Mouse (Mus musculus): Measurements from ENCODE around the gene Fam222a.
A peak's percentile ranks its signal among the peaks of the same experiment; 100 is the strongest.

Gene Fam222a

DNA sequence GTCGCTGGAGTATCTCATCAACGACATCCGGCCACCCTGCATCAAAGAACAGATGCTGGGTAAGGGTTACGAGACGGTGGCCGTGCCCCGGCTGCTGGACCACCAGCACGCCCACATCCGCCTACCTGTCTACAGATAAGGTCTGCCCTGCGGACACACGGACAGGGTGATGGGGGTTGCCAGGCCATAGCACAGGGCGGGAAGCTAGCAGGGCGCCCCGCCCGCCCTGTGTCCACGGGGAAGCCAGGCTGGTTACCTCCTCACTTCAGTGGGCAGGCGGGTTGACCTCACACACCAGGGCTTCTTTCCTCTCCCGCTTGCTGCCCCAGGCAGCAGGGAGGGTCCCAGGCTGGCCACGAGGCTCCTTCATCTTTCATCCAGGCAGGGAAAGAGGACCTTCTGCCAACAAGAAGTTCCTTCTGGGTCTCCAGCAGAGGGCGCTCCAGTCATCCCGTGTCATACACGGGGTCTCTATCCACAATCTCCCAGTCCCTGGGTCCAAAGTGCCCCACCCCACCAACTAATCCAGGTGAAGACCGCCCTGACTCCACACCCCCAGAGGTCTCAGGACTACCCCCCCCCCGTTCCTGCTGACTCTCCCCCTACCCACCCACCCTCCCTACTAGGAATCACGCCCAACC lies 44.3 kb downstream of the Fam222a start:
- peak; percentile 50 for DNase-seq

DNA sequence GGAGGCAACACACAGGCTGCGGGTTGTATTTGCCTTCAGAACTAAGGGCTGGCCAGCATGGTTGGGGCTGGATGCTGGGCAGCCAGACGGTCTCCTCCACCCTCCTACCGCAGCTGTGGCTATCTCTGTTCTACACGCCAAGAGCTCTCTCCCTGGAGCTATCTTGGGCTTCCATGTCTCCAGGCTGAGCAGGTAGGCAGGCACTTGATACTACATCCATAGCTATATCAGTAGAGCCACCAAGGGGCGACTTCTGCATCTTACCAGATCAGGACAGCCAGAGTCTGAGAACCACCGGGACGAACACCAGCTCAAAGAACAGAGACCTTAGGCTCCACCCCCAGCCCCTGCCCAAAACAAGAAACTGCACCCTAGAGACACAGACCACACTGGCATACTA lies 47.0 kb downstream of the Fam222a start:
- no peak for DNase-seq

DNA sequence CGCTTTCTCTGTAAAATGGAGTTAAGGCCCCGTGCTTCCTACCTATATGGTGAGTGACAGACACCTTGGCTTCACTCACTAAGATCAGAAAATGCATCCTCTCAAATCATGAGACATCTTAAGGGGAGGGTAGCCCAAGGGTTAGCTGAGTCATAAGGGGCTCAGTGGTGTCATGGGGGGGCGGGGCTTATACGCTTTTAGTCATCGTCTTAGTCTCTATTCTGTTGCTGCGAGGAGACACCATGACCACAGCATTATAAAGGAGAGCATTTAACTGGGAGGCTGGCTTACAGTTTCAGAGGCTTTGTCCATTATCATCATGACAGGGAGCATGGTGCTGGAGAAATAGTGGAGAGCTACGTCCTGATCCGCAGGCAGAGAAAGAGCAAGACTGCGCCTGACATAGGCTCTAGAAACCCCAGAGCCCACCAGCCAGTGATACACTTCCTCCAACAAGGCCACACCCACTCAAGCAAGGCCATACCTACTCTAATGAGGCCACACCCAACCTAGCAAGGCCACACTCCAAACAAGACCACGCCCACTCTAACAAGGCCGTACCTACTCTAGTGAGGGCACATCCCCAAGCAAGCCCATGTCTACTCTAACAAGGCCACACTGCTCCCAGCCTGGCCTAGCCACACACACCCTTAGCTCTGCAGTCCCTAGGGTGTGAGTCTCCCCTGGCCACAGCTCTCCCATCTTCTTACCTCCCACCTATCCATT lies 48.7 kb downstream of the Fam222a start:
- no peak for DNase-seq

DNA sequence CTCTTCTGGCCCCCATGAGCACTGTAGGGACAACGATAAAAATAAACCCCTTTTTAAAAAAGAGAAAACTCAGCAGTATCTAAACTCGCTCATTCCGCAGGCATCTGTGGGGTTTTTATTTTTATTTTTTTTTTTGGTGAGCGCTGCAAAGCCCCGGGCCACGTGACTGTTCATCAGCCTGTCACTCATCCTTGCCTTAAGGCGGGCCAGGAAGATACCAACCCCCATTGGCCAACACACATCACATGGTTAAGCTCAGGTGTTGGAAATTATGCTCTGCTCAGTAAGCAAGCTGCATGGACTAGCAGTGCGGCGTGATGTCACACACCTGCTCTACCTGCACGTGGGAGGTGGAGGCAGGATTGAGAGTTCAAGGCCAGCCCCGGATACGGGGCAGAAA lies 50.0 kb downstream of the Fam222a start:
- no peak for DNase-seq

DNA sequence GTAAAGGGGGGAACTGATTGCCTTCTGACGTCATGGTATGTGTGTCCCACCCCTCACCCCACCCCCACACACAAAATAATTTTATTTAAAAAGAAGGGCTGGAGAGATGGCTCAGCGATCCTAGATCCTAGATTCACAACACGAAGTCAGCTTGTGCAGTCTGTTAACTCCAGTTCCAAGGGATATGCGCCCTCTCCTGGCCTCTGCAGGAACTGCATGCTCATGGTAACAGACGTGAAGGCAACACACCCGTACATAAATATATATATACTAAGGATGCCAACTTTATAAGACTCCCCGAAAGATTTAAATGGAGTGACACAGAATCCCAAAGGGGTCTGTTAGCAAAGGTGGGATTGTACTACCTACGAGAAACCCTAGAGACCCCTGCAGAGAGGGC lies 51.0 kb downstream of the Fam222a start:
- peak; percentile 81 for DNase-seq

DNA sequence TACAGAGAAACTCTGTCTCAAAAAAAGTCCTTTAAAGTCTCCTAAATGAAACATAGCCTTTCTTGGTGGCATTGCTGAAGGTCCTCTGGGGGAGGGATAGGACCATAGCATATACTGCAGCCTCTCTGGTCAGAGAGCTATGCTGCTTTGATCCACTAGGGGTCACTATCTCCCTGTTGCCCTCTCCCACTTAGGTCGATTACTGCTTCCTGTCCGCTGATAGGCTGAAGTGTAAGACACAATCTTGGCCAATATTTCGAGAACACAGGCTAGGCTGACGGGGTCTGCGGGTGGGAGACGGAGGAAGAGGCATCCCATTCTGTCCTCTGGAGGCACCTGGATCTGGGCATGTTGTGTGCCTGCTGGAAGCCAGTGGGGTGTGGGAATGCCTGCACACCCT lies 52.5 kb downstream of the Fam222a start:
- peak; percentile 34 for DNase-seq

DNA sequence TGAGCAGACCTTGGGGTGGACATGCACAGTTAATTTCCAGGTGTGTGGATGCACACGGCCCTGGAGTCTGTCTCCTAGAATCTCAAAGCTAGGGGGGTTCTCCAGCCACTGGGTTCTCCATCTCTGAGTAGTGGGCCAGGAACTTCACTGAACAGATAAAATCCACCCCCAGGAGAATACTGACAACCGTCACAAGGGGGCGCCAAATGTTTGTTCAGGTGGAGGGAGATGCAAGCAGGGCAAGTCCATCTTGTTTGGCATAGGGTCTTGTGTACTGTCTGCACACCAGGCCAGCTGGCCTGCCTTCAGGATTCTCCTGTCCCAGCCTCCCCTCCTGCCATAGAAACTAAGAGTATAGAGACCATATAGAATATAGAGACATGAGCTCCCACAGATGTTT lies 57.8 kb downstream of the Fam222a start:
- DNase-seq, result peak; percentile 79

DNA sequence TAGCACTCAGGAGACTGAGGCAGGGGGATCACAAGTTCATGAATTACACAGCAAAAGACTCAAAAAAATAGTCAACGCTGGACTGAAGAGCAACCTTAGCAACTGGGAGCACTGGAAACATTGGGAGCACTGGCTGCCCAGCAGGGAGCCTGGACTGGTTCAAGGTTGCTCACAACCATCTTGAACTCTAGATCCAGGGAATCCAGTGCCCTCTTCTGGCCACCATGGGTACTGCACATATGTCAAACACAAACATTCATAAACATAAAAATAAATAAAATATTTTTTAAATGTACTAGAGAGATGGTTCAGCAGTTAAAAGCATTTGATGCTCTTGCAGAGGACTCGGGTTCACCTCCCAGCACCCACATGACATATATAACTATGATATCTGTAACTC lies 63.5 kb downstream of the Fam222a start:
- DNase-seq, result peak; percentile 35

DNA sequence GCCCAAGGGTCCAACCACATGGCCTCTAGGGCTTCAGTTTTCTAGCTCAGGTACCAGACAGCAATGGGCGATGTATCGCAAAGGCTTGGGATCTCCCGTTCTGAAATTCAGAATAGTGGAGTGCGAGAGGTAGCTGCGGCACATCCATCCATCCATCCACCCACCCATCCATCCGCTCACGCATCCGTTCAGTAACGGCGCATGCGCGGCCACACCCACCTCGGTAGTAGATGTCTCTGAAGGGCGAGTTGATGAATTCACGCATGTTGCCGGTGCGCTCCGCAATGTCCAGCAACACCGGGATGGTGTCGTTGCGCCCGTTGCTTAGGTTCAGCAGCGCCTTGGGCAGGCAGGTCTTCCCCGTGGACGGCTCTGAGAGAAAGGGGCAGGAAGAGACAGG lies 68.3 kb downstream of the Fam222a start:
- DNase-seq, result no peak

DNA sequence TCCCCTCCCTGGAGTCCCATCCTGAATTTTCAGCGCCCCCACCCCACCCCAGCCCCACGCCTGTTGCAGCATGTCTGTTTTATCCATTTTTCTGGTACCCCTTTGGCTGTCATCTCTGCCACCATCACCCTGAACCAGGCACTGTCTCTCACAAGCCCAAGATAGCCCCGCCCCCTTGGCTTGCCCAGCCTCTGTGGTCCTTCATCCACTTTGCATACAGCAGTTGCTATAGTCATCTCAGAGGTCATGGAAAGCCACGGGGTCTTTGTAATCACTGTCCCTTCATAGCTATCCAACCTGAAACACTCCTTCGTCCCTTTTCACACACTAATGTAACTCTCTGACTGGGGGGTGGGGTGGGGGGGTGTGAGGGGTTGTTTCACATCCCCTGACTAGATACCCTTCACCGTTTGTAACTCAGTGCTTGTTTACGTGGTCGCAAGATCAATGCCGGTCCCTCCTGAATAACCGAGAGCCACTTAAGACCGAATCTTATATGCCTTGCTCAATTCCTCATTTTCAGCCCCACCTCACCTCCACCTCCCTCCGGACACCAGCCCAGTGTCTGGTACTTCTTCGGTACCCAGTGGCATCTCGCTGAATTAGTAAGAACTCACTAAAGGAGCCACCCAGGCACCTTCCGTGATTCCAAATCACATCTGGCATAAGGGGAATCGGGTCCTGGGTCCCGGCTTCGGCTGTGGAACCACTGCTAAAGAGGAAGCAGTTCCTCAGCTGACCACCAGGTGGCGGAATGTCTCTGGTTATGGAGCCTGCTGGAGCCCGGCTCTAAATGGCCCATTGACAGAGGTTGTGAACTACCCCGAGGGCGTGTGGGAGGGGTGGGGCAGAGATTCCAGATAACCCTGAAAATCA lies 71.2 kb downstream of the Fam222a start:
- DNase-seq, result peak; percentile 85

DNA sequence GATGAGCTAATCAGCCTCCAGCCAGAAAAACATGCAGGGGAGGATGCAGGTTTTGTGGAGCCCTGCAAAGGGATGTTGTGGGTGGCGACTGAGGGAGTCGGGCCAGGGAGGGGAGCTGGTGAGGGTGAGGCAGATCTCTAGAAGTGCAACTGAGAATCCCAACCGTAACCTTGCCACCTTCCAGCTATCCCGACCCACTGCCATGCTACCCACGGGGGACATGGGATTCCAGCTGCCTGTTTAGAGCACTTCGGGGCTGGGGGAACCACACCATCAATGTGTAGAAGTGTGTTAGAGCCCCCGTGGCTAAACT lies 71.8 kb downstream of the Fam222a start:
- DNase-seq, result no peak

DNA sequence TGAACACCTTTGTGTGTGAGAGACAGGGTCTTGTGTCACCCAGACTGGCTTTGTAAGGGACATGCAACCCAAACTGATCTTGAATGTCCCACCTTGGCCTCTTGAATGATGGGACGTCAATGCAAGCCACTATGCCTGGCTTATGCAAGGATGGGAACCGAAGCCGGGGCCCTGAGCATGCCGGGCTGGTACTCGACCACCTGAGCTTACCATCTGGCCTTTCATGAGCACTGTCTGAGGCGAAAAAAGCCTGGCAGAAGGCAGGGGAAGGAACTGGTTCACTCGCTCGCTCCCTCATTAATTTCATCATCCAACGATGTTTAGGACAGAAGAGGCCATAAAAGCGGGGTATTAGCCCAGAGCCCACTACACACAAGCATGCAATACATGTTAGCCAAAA lies 73.0 kb downstream of the Fam222a start:
- no peak for DNase-seq

DNA sequence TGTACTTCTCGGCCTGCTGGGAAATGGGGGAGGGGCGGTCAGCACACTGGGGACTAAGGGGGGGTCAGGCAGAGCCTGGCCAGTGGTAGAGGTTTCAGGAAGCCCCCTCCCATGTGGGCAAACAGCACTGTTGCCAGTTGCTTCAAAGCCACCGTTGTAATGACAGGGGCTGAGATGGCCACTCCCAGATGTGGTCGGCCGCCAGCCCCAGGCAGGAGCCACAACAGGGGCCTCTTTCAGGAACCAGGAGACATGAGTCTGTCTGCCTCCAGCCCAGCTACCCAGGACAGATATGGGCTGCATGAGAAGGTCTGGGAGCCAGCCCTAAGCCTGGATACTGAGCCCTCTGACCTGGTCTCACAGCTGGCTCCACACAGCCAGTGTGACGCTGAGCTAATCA lies 77.1 kb downstream of the Fam222a start:
- DNase-seq, result no peak

DNA sequence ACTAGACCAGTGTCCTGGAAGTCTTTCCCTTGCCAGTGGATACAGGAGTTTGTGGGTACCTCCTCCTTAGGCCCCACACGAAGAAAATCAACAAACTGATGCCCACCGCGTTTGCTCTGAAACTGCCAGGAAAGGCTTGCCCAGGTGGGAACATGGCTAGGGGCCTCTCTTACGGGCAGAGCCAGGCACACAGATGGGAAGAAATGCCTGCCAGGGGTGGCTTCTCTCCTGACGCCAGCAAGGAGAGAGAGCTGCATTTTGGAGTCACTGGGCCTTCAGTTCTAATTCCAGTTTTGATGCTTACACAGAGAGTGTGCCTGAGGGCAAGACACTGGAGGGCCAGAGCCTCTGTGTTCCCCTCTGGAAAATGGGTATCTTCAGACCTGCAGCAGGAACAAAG lies 78.1 kb downstream of the Fam222a start:
- no peak for DNase-seq

DNA sequence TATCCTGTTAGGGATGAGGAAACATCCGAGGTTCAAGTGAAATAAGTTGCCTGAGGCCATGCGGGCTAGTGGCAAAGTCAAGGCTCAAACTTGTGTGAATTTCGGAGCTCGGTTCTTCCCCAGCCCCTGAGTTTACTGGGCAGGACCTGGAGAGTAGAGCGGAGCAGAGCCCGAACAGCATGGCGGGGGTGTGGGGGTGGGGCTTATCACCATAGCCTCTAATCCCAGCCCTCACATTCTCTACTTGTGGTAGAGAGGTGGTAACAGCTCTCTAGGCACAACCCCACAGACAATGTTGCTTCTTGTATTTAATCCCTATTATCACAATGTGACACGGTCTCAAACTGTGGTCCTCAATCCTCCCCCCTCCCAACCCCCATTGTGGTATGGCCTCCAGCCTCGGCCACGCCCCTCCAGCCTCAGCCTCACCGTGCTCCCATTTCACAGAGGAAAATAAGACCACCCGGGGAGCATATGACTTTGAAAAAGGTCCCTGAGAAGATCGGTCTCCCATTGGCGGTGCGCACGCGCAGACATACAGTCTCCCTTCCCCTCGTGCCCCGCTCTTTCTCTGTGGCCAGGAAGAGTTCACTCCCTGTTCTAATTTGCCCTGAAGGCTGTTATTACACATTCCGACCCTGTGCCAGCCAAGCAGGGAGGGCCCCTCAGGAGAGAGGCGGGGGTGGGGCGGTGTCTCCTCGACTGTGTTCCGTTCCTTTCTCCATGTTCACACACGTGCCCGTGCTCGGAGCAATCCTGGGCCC lies 79.6 kb downstream of the Fam222a start:
- DNase-seq, result peak; percentile 17

DNA sequence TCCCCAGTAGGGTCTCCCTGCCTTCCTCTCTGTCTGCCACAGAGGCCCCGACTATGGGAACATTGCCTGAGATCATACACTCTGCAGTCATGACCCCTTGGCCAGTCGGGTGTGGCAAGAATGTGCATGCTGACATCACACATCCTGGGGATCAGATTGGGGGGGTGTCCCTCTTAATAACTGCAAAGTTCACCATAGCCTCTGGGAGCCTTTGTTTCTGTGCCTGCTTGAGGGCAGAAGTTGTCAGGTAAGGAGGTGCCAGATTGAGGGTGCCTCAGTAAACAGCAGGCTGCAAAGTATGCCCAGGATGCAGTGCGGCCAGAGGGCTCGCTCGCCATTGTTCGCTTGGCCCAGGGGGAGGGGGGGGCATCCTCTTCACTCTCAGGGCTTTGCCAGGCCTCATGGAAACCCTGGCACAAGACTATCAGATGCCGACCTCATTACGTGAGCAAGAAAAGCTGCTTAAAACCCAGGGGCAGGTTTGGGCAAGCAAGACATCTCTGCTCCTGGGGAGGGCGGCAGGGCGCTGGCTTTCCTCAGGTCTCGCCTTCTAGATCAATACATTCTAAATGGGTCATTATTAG lies 81.0 kb downstream of the Fam222a start:
- no peak for DNase-seq

DNA sequence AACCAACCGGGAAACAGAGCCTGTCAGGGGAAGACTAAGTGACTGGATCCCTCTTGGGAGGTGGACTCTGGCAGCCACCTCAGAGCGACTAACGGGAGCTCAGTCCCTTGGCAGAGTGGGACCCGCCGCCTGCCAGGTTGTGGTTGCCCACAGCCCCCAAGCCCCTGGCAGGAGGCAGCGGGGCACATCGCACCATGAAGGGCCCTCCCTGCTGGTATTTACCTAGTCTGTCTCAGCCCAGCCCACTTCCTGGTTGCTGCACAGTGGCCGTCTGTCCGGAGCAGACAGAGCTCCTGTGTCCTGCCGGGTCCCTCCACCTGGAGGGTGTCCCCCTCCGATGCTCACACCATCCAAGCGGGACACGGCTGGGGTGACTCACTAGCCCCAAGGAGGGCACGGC lies 83.2 kb downstream of the Fam222a start:
- no peak for DNase-seq

DNA sequence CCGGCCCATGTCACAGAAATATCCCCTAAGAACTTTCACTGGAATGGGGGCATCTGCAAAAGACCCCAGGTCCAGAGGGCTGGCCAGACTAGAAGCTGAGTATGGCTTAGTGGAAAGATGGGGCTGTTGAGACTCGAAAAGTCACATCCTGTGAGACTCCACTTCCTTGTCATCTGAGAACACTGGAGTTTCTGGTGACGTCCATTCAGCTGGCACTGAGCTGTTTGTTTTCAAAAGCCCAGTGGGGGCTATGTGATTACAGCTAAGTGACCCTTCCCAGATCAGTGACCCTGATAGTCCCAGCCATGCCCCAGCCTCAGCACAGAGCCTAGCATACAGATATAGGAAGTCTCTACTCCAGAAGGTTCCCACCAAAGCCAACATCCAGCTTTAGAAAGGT lies 83.6 kb downstream of the Fam222a start:
- DNase-seq, result no peak

DNA sequence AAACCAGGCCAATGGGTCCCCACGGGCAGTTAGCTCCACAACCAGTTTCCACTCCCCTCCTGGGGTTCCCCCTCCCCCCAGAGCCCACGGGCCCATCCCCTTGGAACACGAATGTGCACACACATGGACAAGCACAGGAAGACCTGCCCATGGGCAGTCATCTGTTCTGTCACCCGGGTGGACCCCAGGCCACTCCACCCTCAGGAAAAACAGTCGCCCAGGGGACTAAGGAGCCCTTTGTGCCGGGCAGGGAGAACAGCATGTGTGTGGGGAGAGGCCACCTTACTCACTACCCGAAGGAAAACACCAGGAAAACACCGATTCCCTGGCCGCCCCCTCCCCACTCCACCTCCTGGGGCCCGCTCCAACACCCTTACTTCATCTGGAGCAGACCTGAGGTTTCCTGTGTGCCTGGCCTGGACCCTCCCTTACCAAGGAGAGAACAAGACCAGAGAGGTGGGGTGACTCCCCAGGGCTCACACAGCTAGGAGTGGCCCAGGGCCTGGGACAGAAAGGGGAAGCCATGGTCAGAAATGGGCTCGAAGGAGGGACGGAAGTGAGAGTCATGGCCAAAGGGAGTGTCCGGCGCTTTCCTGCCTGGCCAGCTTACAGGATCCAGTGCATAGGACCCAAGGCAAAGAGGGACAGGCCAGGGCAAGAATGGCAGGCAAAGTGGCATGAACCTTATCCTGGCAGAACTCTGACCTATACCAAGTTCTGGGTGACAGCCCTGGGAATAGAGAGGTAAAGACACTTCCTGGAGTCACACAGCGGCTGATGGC lies 86.0 kb downstream of the Fam222a start:
- DNase-seq, result no peak

DNA sequence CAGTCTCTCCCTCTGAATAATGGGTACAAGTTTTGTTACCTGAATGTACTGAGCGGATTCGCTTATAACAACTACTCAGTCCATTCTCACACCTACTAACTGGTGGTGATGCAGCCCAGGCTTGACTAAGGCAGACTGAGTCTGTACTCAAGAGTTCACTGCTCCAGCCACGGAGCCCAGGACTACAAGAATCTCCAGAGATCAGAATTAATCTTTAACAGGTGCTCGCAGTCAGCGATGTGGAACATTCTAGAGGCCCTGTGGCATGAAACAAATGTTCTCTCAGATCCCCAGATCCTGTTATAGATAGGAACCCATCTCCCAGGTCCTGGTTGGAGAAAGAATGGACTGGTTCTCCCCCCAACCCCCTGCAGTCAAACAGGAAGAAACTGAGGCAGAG lies 87.9 kb downstream of the Fam222a start:
- no peak for DNase-seq

DNA sequence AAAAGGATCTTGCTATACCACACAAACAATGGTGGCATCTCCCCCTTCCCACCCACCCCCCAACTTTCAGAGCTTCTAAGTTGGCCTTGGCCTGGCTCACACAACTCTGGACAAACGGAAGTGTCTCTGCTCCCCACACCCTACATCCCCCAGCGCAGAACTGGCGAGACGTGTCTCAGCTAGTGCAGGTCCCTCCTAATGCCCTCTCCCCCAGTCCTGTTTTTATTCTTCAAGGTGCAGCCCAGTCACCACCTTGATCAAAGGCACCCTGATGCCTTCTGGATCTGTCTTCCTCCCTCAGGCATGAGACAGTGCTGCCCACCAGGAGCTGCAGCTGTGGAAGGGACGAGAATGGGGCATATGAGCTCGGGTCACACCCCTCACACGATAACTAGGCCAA lies 88.5 kb downstream of the Fam222a start:
- DNase-seq, result no peak

DNA sequence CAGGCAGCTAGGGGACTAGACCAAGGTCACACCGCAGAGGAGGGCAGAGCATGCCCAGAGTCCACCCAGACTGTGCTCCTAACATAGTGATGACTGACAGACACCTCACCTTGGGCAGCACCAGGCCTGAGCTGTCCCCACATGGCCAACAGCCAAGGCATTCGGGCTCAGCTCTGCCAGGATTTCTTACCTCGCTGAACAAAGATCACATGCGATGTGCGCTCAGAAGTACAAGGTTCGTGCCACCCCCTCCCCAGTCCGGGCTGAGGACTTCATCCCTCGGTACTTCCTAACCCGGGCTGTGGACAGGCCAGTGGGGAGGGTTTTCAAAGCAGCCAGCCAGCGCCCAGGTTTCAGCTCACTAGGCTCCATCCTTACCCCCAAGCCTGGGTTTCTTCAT lies 89.6 kb downstream of the Fam222a start:
- DNase-seq, result no peak

All from thymus, postnatal 25 days (tissue).